Mouse (Mus musculus): ENCODE data around the gene Adcyap1r1.

Gene Adcyap1r1

GRCm38 (mm10) chr6:55452381-55452780, 603 bp downstream of the Adcyap1r1 start:
- no peak for DNase-seq

GRCm38 (mm10) chr6:55453548-55453947, 1.8 kb downstream of the Adcyap1r1 start:
- DNase-seq: no peak

GRCm38 (mm10) chr6:55455641-55456040, 3.9 kb downstream of the Adcyap1r1 start:
- no peak for DNase-seq

GRCm38 (mm10) chr6:55457727-55458126, 5.9 kb downstream of the Adcyap1r1 start:
- no peak for DNase-seq

GRCm38 (mm10) chr6:55458156-55458555, 6.4 kb downstream of the Adcyap1r1 start:
- no peak for DNase-seq

GRCm38 (mm10) chr6:55459545-55460397, 8.0 kb downstream of the Adcyap1r1 start:
- no peak for DNase-seq

GRCm38 (mm10) chr6:55461141-55461540, 9.4 kb downstream of the Adcyap1r1 start:
- peak; percentile 42 for DNase-seq

- DNase-seq: no peak
Measured at GRCm38 (mm10) chr6:55461678-55462077, 9.9 kb downstream of the Adcyap1r1 start.

- no peak for DNase-seq
Measured at GRCm38 (mm10) chr6:55462394-55462793, 10.6 kb downstream of the Adcyap1r1 start.

- DNase-seq: no peak
Measured at GRCm38 (mm10) chr6:55463966-55464365, 12.2 kb downstream of the Adcyap1r1 start.

- no peak for DNase-seq
Measured at GRCm38 (mm10) chr6:55465311-55465710, 13.5 kb downstream of the Adcyap1r1 start.

- DNase-seq: no peak
Measured at GRCm38 (mm10) chr6:55466301-55466761, 14.6 kb downstream of the Adcyap1r1 start.

GRCm38 (mm10) chr6:55470691-55471090, 18.9 kb downstream of the Adcyap1r1 start:
- DNase-seq: no peak

GRCm38 (mm10) chr6:55472381-55472780, 20.6 kb downstream of the Adcyap1r1 start:
- DNase-seq: no peak

- no peak for DNase-seq
Measured at GRCm38 (mm10) chr6:55480988-55481387, 29.2 kb downstream of the Adcyap1r1 start.

GRCm38 (mm10) chr6:55482471-55482870, 30.7 kb downstream of the Adcyap1r1 start:
- DNase-seq: no peak

GRCm38 (mm10) chr6:55483360-55483759, 31.6 kb downstream of the Adcyap1r1 start:
- DNase-seq: no peak

GRCm38 (mm10) chr6:55484224-55484623, 32.4 kb downstream of the Adcyap1r1 start:
- DNase-seq: peak; percentile 53

- DNase-seq: peak; percentile 55
Measured at GRCm38 (mm10) chr6:55485216-55485615, 33.4 kb downstream of the Adcyap1r1 start.

GRCm38 (mm10) chr6:55487726-55488125, 35.9 kb downstream of the Adcyap1r1 start:
- DNase-seq: no peak

- no peak for DNase-seq
Measured at GRCm38 (mm10) chr6:55496201-55496600, 44.4 kb downstream of the Adcyap1r1 start.

GRCm38 (mm10) chr6:55498753-55499152, 47.0 kb downstream of the Adcyap1r1 start:
- DNase-seq: no peak

- DNase-seq: no peak
Measured at GRCm38 (mm10) chr6:55501061-55501460, 49.3 kb downstream of the Adcyap1r1 start.

- DNase-seq: no peak
Measured at GRCm38 (mm10) chr6:55502309-55502708, 50.5 kb downstream of the Adcyap1r1 start.

All from retina, postnatal 1 day (tissue).